ENCODE assay signal across 24 mouse cellular contexts in genomic region chr3:32888886-32889285, GRCm38 (mm10).
DNase-seq lines count a peak whose midpoint lies in the region; ATAC-seq and TF ChIP-seq lines count a peak whose summit lies in the region.
"Had no signal": no experiment of that assay in that cellular context is flagged by ENCODE, and none has a peak within 500 bp of the region (broad histone marks: within the 10 kb centered on the region; RNA-seq: fewer than 3 reads in every experiment).

No protein-coding gene starts in this region.

- intact Hi-C loops in gastrocnemius, adult 2 months (cut with DNase I), result loop anchor here (5.0 kb wide), 1 partner anchor 72 kb away; the partner anchor contains the start of gene Usp13
- intact Hi-C loops in heart, postnatal 14 days (cut with DNase I), result loop anchor here (10.0 kb wide), 1 partner anchor 154 kb away; the partner anchor contains the start of genes Mrpl47 and Ndufb5

- peak overlapping the region; percentile 82 for H3K27ac ChIP-seq in gastrocnemius, adult 2 months
- H3K27ac ChIP-seq in heart, embryonic 11.5 days (ENCODE audit: low read depth, low read length), result no peak overlapping the region
- H3K27ac ChIP-seq in heart, embryonic 10.5 days, result no peak overlapping the region
- H3K27ac ChIP-seq in midbrain, embryonic 16.5 days (ENCODE audit: low read length), result no peak overlapping the region
- H3K27ac ChIP-seq: embryonic facial prominence, embryonic 13.5 days; embryonic facial prominence, embryonic 15.5 days; forebrain, embryonic 10.5 days; forebrain, embryonic 12.5 days had no signal

- H3K4me3 ChIP-seq in gastrocnemius, adult 2 months, result no peak overlapping the region
- no peak overlapping the region for H3K4me3 ChIP-seq in heart, embryonic 11.5 days (ENCODE audit: low read depth, low read length)
- H3K4me3 ChIP-seq in heart, embryonic 10.5 days, result no peak overlapping the region
- no peak overlapping the region for H3K4me3 ChIP-seq in midbrain, embryonic 16.5 days (ENCODE audit: low read depth, low read length)
- H3K4me3 ChIP-seq: embryonic facial prominence, embryonic 13.5 days; embryonic facial prominence, embryonic 15.5 days; erythroblast, embryonic 14.5 days; forebrain, embryonic 10.5 days; forebrain, embryonic 12.5 days had no signal

- no peaks in the 10 kb centered on the region for H3K27me3 ChIP-seq in heart, embryonic 11.5 days (ENCODE audit: control insufficient read depth, insufficient read depth, low read length)
- no peaks in the 10 kb centered on the region for H3K27me3 ChIP-seq in heart, embryonic 10.5 days (ENCODE audit: insufficient read depth, poor library complexity, severe bottlenecking)
- H3K27me3 ChIP-seq in midbrain, embryonic 16.5 days (ENCODE audit: control insufficient read depth, insufficient read depth, low read depth, low read length), result no peaks in the 10 kb centered on the region
- H3K27me3 ChIP-seq: embryonic facial prominence, embryonic 13.5 days; embryonic facial prominence, embryonic 15.5 days; forebrain, embryonic 12.5 days had no signal

- no peaks in the 10 kb centered on the region for H3K4me1 ChIP-seq in heart, embryonic 11.5 days (ENCODE audit: control insufficient read depth, insufficient read depth, low read length)
- no peaks in the 10 kb centered on the region for H3K4me1 ChIP-seq in heart, embryonic 10.5 days
- no peaks in the 10 kb centered on the region for H3K4me1 ChIP-seq in midbrain, embryonic 16.5 days (ENCODE audit: control insufficient read depth, insufficient read depth, low read length)
- H3K4me1 ChIP-seq: embryonic facial prominence, embryonic 13.5 days; embryonic facial prominence, embryonic 15.5 days; forebrain, embryonic 10.5 days; forebrain, embryonic 12.5 days had no signal

- no peak for TF ChIP-seq CTCF in gastrocnemius, adult 2 months (IDR thresholded peaks at IDR 0.05)

- ATAC-seq in heart, embryonic 11.5 days (replicated peaks; ENCODE audit: insufficient number of reproducible peaks, low FRiP score, low TSS enrichment), result no peak
- no peak for ATAC-seq in midbrain, embryonic 16.5 days
- ATAC-seq: forebrain, embryonic 14.5 days had no signal

- DNase-seq in gastrocnemius, adult 2 months, result peak; percentile 40
- DNase-seq in gastrocnemius, postnatal 10 days, result no peak
- DNase-seq in heart, adult 11 months, result peak; percentile 88
- peak; percentile 52 for DNase-seq in heart, embryonic 10.5 days (ENCODE audit: low spot score)
- DNase-seq in heart, postnatal 14 days, result no peak
- peak; percentile 48 for DNase-seq in skeletal muscle tissue, adult 2 months (ENCODE audit: low read depth, low spot score)
- DNase-seq: adrenal gland, adult 2 months; adrenal gland, postnatal 10 days; adrenal gland, postnatal 25 days; cerebellum, adult 11 months; cerebellum, adult 18-20 months; cerebellum, adult 8-10 months; cerebellum, adult 9-11 months; cerebellum, postnatal 14 days; cerebellum, postnatal 36 days; embryo, embryonic 11 days had no signal

- 86% methylated on average over 5 of the region's 5 CpGs for whole genome bisulfite sequencing in heart, embryonic 11.5 days (ENCODE audit: insufficient replicate concordance)
- WGBS in heart, embryonic 10.5 days, result 87% methylated on average over 5 of the region's 5 CpGs
- 94% methylated on average over 5 of the region's 5 CpGs for WGBS in midbrain, embryonic 16.5 days

- H3K9ac ChIP-seq in heart, embryonic 11.5 days (ENCODE audit: low read depth, low read length), result no peak overlapping the region
- no peak overlapping the region for H3K9ac ChIP-seq in midbrain, embryonic 16.5 days (ENCODE audit: low read depth, low read length)
- H3K9ac ChIP-seq: embryonic facial prominence, embryonic 13.5 days; embryonic facial prominence, embryonic 15.5 days; forebrain, embryonic 12.5 days had no signal

- H3K4me2 ChIP-seq in heart, embryonic 11.5 days, result no peak overlapping the region
- no peak overlapping the region for H3K4me2 ChIP-seq in midbrain, embryonic 16.5 days (ENCODE audit: low read length)
- H3K4me2 ChIP-seq: embryonic facial prominence, embryonic 13.5 days; embryonic facial prominence, embryonic 15.5 days; forebrain, embryonic 12.5 days had no signal

- peaks cover 7% of the 10 kb centered on the region; the same call in 1 of the 2 replicates for H3K36me3 ChIP-seq in heart, embryonic 11.5 days (ENCODE audit: control insufficient read depth, insufficient read depth, low read length)
- peaks cover 65% of the 10 kb centered on the region for H3K36me3 ChIP-seq in heart, embryonic 10.5 days
- H3K36me3 ChIP-seq in midbrain, embryonic 16.5 days (ENCODE audit: control insufficient read depth, insufficient read depth, low read length), result peaks cover 5% of the 10 kb centered on the region; the same call in 1 of the 2 replicates
- H3K36me3 ChIP-seq: embryonic facial prominence, embryonic 15.5 days; forebrain, embryonic 12.5 days had no signal

- no peaks in the 10 kb centered on the region for H3K9me3 ChIP-seq in heart, embryonic 11.5 days (replicated peaks; ENCODE audit: control insufficient read depth, low read length)
- H3K9me3 ChIP-seq in heart, embryonic 10.5 days, result no peaks in the 10 kb centered on the region
- H3K9me3 ChIP-seq in midbrain, embryonic 16.5 days (replicated peaks; ENCODE audit: control insufficient read depth, low read length, poor library complexity, severe bottlenecking), result no peaks in the 10 kb centered on the region
- H3K9me3 ChIP-seq: embryonic facial prominence, embryonic 13.5 days; embryonic facial prominence, embryonic 15.5 days; forebrain, embryonic 10.5 days; forebrain, embryonic 12.5 days had no signal

Comparison
In these comparisons a context has a peak if more than half of its experiments do, and no peak if none do; other contexts are left out.
1. DNase-seq: peak in gastrocnemius, adult 2 months (single experiment), heart, adult 11 months (single experiment), heart, embryonic 10.5 days (single experiment) and skeletal muscle tissue, adult 2 months (single experiment); none in gastrocnemius, postnatal 10 days (single experiment) and heart, postnatal 14 days (0 of 2).